Mouse (Mus musculus) midbrain, embryonic 14.5 days (tissue): ENCODE measurements around the gene Dnm3. TPM values are rescaled to one million over a fixed set of nuclear protein-coding genes. Genes with fewer than 3 reads are reported as not detected.

Experiments used
- ATAC-seq: fragments of 200-750 bp; cut with Nextera tagmentation; 2 replicates; pipeline ENCODE4 v1.8.0; 2017; ENCODE audit warnings: moderate number of reproducible peaks, moderate library complexity; ENCODE audit not compliant: low FRiP score, low TSS enrichment
- DNase-seq: peaks from one replicate; pipeline ENCODE4 v3.0.0-alpha.2; 2015
- H3K27ac ChIP-seq: fragments of 300-500 bp; sonication (generic); replicated peaks from 2 replicates; pipeline ENCODE4 v1.5.1; 2014; ENCODE audit warnings: mild to moderate bottlenecking, low read depth, low read length, moderate library complexity
- H3K27me3 ChIP-seq: fragments of 300-500 bp; sonication (generic); 2 replicates; pipeline ENCODE4 v1.6.1; 2014; ENCODE audit warnings: low read length, control low read depth, mixed read lengths; ENCODE audit not compliant: control insufficient read depth, insufficient read depth
- H3K36me3 ChIP-seq: fragments of 300-500 bp; sonication (generic); 2 replicates; pipeline ENCODE4 v1.6.1; 2014; ENCODE audit warnings: low read length, control low read depth; ENCODE audit not compliant: control insufficient read depth, insufficient read depth
- H3K4me1 ChIP-seq: fragments of 300-500 bp; sonication (generic); 2 replicates; pipeline ENCODE4 v1.6.1; 2014; ENCODE audit warnings: mild to moderate bottlenecking, antibody characterized with exemption, low read length, control low read depth; ENCODE audit not compliant: control insufficient read depth, insufficient read depth
- H3K4me2 ChIP-seq: fragments of 300-500 bp; sonication (generic); 2 replicates; pipeline ENCODE4 v1.6.1; 2014; ENCODE audit warnings: mild to moderate bottlenecking, low read length, moderate library complexity
- H3K4me3 ChIP-seq: fragments of 300-500 bp; sonication (generic); replicated peaks from 2 replicates; pipeline ENCODE4 v1.5.1; 2014; ENCODE audit warnings: low read depth, low read length
- H3K9ac ChIP-seq: fragments of 300-500 bp; sonication (generic); replicated peaks from 2 replicates; pipeline ENCODE4 v1.6.1; 2014; ENCODE audit warnings: mild to moderate bottlenecking, low read length, moderate library complexity
- H3K9me3 ChIP-seq: fragments of 300-500 bp; sonication (generic); 2 replicates; pipeline ENCODE4 v1.6.1; 2016; ENCODE audit warnings: low read length, control low read depth, mixed read lengths; ENCODE audit not compliant: control insufficient read depth
- WGBS: fragments of 180-500 bp; shearing (Covaris S2); extraction: QIAGEN DNeasy Blood & Tissue Kit; methylation state at CpG from one replicate; pipeline ENCODE4 v1.1.7; 2014; 5-methylcytosine and 5-hydroxymethylcytosine counted together
- polyA plus RNA-seq: library from polyadenylated mRNA; unstranded; fragments of >200 nt; fragmentation: Nextera tagmentation; extraction: Ambion mirVana; gene quantifications from 2 replicates; pipeline ENCODE4 v1.2.1, GENCODE M21; 2014

Gene Dnm3
- polyA plus RNA-seq, 1 experiment from 2014 or later = 62.0 TPM

DNA sequence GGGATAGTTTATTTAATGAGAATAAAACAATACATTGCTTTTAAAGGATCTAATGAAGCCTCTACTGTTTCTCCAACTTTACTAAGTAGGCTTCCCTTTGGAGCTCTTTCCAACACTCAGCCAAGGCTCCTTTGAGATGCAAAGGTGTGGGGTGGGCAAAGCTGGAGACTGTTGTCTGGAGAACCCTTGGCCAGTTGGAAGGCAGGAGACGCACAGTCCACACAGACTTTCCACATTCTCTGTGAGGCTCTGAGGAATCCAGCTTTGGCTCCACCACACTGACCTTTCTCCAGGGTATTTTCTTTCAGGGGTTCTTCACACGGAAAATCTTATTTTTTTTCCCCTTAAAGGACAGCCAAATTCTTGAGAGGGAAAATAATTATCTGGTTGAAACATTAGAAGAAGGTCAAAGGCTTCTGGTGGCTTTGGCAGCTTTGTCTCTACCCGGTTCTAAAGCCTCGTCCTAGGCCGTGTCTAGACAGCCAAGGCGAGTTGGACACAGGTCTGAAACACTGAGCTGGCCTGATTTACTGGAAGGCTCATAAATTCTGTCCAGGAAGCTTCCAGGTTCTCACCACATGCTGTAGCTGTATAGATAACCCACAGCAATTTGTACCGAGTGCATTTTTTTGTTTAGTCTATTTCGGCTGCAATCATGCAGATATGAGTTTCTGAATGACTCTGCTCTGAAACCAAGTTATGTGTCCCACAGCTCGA lies 383.9 kb downstream of the Dnm3 start:
- H3K27ac ChIP-seq = no peak overlapping the region
- 86% methylated on average over 9 of the region's 9 CpGs for WGBS

GRCm38 (mm10) chr1:162092899-162093659 lies 384.8 kb downstream of the Dnm3 start:
- no peak for ATAC-seq
- no peaks in the 10 kb centered on the region for H3K4me1 ChIP-seq
- H3K27me3 ChIP-seq = no peaks in the 10 kb centered on the region
- H3K4me2 ChIP-seq = no peak overlapping the region
- no peak overlapping the region for H3K4me3 ChIP-seq
- no peak for DNase-seq
- H3K9me3 ChIP-seq = no peaks in the 10 kb centered on the region
- WGBS = 87% methylated on average over 3 of the region's 3 CpGs
- no peak overlapping the region for H3K9ac ChIP-seq
- H3K27ac ChIP-seq = no peak overlapping the region
- no peaks in the 10 kb centered on the region for H3K36me3 ChIP-seq

More for the DNA sequence above, 383.9 kb downstream of the Dnm3 start:
- no peak overlapping the region for H3K4me3 ChIP-seq
- no peaks in the 10 kb centered on the region for H3K9me3 ChIP-seq
- H3K36me3 ChIP-seq = no peaks in the 10 kb centered on the region
- H3K27me3 ChIP-seq = no peaks in the 10 kb centered on the region
- H3K4me1 ChIP-seq = no peaks in the 10 kb centered on the region
- no peak for DNase-seq
- ATAC-seq = no peak
- H3K4me2 ChIP-seq = no peak overlapping the region
- no peak overlapping the region for H3K9ac ChIP-seq

GRCm38 (mm10) chr1:162092401-162092800 lies 385.4 kb downstream of the Dnm3 start:
- H3K4me2 ChIP-seq = no peak overlapping the region
- no peaks in the 10 kb centered on the region for H3K36me3 ChIP-seq
- H3K27ac ChIP-seq = no peak overlapping the region
- no peaks in the 10 kb centered on the region for H3K27me3 ChIP-seq
- no peaks in the 10 kb centered on the region for H3K9me3 ChIP-seq
- no peaks in the 10 kb centered on the region for H3K4me1 ChIP-seq
- H3K4me3 ChIP-seq = no peak overlapping the region
- ATAC-seq (no peak), DNase-seq (no peak)
- 90% methylated on average over 8 of the region's 8 CpGs for WGBS
- H3K9ac ChIP-seq = no peak overlapping the region

DNA sequence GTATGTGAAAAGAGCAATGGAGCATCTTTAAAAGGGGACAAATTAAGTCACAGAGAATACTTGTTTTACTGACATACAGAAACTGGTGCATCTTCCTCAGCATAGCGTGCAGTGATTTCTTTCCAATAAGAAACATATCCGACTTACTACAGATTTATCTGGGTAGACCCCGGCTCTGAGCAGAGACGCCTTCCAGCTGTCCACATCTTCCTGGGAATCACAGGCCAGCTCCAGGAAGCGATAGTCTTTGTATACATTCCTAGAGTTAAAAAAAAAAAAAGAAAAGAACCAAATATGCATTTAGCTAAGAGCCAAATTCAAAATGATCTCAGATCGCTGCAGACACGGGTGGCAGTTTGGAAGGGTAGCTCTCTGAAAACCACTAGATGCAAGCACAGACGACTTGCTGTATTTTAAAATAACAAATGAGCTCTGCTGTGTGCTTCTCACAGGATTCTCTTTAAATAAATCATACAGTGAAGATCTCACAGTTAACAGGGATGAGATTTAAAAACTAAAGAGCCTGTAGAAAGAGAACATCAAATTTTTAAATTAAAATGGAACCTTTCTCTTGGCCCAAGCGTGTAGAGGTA lies 393.9 kb downstream of the Dnm3 start:
- no peaks in the 10 kb centered on the region for H3K27me3 ChIP-seq
- 77% methylated on average over 9 of the region's 9 CpGs for WGBS
- H3K9me3 ChIP-seq = no peaks in the 10 kb centered on the region
- ATAC-seq (no peak), DNase-seq (no peak)
- H3K27ac ChIP-seq = no peak overlapping the region
- no peaks in the 10 kb centered on the region for H3K4me1 ChIP-seq
- H3K4me2 ChIP-seq = no peak overlapping the region
- no peaks in the 10 kb centered on the region for H3K36me3 ChIP-seq
- no peak overlapping the region for H3K9ac ChIP-seq
- no peak overlapping the region for H3K4me3 ChIP-seq

DNA sequence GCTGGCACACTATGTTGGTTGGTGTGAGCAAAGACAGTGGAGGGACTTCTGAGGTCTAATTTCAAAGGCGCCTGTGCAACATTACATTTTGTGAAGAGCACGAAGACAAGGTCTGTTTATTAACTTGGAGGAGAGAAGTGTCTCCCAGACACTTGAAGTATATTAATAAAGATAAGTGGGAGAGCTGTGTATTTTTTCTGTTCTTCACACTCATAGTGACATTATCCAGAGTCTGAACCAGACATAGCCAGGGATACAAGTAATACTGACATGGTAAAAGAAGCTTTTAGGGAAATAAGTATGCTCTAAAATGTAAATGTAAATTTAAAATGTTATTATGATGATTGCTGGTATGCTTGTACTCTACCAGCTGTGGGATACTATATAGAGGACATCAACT lies 394.5 kb downstream of the Dnm3 start:
- H3K27ac ChIP-seq = no peak overlapping the region
- H3K4me2 ChIP-seq = no peak overlapping the region
- no peak for DNase-seq
- H3K4me3 ChIP-seq = no peak overlapping the region
- no peaks in the 10 kb centered on the region for H3K36me3 ChIP-seq
- no peaks in the 10 kb centered on the region for H3K27me3 ChIP-seq
- ATAC-seq = no peak
- no peak overlapping the region for H3K9ac ChIP-seq
- H3K9me3 ChIP-seq = no peaks in the 10 kb centered on the region
- WGBS = 88% methylated on average over 2 of the region's 2 CpGs
- no peaks in the 10 kb centered on the region for H3K4me1 ChIP-seq

GRCm38 (mm10) chr1:162082711-162083110 lies 395.1 kb downstream of the Dnm3 start:
- H3K36me3 ChIP-seq = no peaks in the 10 kb centered on the region
- DNase-seq = no peak
- 84% methylated on average over 7 of the region's 7 CpGs for WGBS
- no peaks in the 10 kb centered on the region for H3K27me3 ChIP-seq
- H3K9ac ChIP-seq = no peak overlapping the region
- H3K4me1 ChIP-seq = no peaks in the 10 kb centered on the region
- no peaks in the 10 kb centered on the region for H3K9me3 ChIP-seq
- H3K27ac ChIP-seq = no peak overlapping the region
- ATAC-seq = no peak
- no peak overlapping the region for H3K4me3 ChIP-seq
- no peak overlapping the region for H3K4me2 ChIP-seq

DNA sequence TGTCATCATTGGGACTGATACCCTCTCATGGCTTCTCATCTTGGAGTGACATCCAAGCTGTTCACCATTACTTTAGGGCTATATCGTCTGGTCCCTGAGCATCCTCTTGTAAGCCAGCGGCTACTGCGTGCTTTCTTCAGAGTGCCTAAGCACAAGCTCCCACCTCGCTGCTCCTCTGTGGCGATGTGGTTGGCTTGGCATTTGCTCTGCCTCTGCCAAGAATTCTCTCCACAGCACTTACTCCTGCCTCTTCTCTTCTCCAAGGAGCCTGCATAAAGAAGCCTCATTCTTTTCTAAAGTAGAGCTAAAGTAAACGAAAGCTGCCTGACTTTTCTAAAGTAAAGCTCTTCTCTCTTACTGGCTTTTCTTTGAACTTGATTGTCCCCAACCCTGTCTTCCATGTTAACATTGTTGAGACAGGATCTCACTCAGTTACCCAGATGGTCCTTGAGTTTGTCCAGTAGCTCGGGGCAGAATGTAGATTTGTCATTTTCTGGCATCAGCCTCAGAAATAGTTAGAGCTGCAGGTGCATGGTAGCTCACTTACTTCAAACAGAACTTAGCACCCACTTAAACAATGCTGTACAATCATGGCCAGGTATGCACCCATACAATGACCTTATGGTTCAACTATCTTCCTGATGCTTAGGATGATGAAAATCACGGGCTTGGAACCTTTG lies 396.0 kb downstream of the Dnm3 start:
- Histone ChIP-seq H3K9ac (no peak overlapping the region), H3K4me3 (no peak overlapping the region), H3K27me3 (no peaks in the 10 kb centered on the region), H3K27ac (no peak overlapping the region), H3K4me1 (no peaks in the 10 kb centered on the region), H3K9me3 (no peaks in the 10 kb centered on the region), H3K36me3 (no peaks in the 10 kb centered on the region), H3K4me2 (no peak overlapping the region)
- DNase-seq (no peak), ATAC-seq (no peak)
- WGBS = 83% methylated on average over 8 of the region's 8 CpGs

DNA sequence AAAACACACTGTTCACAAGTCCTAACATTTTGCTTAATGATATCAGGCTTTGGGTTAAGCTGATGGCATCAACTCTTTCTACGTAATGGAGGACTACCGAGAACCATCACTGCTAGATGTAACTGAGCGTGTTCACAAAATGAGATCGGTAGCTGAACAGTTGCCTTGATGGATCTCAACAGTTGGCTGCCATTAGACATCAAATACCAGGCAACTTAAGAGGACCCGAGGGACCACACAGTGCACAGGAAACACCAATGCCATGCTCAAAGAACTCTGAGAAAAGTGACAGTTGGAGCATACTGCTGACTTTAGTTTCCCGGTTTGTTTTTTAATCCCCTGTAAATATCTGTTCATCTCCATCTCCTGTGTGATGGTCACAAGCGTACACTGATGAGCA lies 397.8 kb downstream of the Dnm3 start:
- H3K27ac ChIP-seq = no peak overlapping the region
- no peaks in the 10 kb centered on the region for H3K27me3 ChIP-seq
- H3K4me3 ChIP-seq = no peak overlapping the region
- H3K9ac ChIP-seq = no peak overlapping the region
- no peaks in the 10 kb centered on the region for H3K9me3 ChIP-seq
- H3K4me2 ChIP-seq = no peak overlapping the region
- no peaks in the 10 kb centered on the region for H3K36me3 ChIP-seq
- no peaks in the 10 kb centered on the region for H3K4me1 ChIP-seq
- ATAC-seq (no peak), DNase-seq (no peak)
- 94% methylated on average over 7 of the region's 7 CpGs for WGBS
